Mouse (Mus musculus): ENCODE results near the gene Hsd11b1.

- TF ChIP-seq GATA1 (IDR thresholded peaks at IDR 0.05; ENCODE audit: low read length), result no peak
- no peak for TF ChIP-seq TAL1 (IDR thresholded peaks at IDR 0.05; ENCODE audit: low read length)
Observed at GRCm38 (mm10) chr1:193208178-193208577, 55.7 kb downstream of the Hsd11b1 start.
